Mouse (Mus musculus): ENCODE data around the gene Veph1.

Veph1 gene

DNA sequence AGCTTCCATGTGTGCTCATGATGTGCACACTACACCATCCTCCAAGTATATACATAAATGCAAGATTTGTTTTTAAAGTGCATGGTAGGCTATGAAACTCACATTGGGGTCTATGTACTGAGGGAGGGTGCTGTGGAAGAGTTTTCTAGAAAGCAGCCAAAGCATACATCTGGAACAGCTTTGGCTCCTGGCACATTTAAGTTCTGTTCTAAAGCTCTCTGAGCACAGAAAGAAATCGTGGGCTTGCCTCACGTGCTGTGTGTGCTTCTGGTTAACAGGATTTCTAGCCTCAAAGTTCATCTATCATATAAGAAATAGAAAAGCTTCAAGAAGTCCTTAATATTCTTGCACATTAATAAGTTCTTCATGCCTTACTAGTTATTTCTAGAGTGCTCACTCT lies 204.9 kb downstream of the Veph1 start:
- no peak for DNase-seq

DNA sequence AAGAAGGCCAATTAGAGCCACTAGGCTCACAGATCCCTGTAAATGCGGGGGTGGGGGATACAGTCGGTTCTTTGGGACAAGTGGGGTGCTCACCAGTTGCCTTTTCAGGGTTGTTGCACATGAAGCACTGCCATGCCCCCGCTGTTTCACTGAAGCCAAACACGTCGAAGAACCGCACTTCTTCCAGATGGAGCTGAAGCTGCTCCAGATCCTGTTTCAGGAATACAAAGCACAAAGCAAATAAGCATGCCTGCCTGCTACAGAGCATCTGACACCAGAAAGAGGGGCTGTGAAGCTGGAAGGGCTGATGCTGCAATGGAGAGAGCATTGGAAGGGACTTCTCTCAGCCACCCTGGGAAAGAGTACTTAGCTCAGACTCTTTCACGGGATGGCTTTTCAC lies 209.0 kb downstream of the Veph1 start:
- DNase-seq: no peak

DNA sequence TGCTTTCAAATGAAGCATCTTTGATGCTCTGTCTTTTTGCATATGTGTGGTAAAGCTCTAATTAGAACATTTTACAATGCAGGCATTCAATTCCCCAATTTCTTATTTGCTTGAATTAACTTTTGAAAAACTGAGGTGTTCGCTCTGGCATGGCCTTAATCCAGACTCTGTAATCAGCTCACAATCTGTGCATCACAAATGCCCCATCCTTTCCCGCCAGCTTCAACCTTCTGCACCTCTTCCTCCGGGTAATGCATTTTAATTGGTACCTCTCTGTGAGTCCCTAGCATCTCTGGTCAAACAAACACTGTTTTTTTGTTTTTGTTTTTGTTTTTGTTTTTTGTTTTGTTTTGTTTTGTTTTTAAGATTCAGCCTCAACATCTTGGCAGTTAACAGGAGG lies 212.8 kb downstream of the Veph1 start:
- no peak for DNase-seq

DNA sequence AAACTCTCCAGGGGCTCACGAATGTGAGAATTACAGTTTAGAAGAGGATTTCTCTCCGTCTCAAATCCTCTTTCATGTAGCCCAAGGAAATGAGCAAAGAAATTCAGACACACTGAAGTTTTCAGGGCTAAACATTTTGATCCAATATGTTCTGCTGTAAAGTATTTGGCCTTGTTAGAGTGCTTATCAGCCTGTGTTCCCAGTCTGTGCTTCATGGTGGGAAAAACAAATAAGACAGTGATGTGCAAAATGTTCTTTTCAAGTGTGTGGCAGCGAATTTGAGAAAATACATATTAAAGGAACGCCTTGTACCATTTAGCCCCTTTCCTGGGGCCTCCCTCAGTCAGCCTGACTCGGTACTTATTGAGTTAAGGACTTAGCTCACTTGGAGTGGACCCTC lies 213.2 kb downstream of the Veph1 start:
- DNase-seq: no peak

DNA sequence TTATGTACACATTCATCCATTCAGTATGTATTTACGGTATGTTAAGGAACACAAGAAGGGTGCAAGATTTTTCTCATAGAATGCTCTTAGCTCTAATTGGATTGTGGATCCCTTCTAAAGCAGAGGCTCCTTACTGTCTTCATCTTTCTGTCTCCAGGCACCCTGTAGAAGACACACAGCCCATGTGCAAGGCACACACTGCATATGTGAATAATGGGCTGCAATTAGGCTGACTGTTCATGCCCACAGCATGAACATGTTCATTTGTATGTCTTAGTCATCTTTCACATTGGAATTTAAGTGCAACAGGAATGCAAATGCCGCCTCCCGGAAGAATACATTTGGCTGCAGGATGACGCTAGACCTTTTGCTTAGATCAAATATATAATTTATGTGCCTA lies 213.7 kb downstream of the Veph1 start:
- DNase-seq: no peak

DNA sequence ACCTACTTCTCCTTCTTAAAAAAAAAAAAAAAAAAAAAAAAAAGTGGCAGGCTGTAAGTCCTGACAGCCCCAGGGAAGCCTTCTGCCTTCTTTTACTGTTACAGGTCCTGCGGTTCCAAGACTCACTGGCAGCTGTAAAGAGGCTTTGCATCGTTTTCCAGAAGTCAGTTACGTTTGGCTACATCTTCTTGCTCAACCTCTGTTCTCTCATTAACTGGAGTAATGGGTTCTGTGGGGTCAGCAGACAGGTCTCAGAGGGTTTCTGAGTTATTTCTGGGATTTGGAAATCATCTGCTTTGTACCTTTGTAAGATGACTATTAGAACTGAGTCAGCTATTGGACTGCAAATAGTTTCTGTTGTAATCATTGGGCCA lies 215.3 kb downstream of the Veph1 start:
- DNase-seq: peak; percentile 29

DNA sequence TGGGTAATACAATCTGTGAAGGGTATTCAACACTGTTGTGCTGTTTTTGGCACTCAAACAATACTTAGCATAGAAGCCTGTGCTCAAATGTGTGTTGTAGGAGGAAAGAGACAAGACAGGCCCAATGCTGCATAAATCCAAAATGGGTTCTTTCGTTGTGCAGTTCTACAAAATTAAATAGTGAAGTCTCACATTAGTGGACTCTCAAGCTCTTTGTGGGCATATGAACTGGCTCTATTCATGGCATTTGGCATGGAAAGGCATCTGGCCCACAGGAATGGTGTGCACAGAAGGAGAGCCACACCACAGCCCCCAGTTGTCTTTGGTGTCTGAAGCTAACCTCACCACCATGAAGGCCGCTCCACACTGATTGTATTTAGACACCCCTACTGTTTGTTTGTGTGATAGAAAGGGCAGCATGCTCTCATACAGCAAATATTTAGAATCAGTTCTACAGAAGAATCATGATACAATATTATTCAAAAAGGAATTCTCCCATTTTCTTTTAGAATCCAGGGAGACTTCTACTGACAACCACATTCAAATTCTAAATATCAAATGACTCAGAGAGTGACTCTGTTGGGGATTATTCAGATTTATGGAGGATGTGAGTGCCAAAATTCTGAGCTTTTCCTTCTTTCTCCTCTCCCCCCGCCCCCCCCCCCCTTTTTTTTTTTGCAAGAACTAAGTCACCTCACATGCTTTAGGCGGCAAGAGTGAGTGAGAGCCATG lies 215.8 kb downstream of the Veph1 start:
- no peak for DNase-seq

DNA sequence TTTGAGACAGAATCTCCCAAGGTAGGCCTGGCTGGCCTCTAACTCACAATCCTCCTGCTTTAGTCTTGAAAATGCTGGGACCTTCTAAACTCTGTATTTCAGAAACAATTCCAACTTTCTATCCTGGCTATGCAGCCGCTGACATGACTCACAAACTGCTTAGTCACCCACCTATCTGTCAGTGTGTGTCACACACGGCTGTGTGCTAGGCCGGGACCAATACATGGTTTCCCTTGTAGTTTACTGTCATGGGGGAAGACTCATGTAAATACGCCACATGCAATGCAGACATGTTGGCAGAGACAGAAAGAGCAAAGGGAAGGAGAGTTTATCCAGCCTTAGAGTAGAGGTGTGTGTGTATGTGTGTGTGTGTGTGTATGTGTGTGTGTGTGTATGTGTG lies 216.8 kb downstream of the Veph1 start:
- DNase-seq: no peak

DNA sequence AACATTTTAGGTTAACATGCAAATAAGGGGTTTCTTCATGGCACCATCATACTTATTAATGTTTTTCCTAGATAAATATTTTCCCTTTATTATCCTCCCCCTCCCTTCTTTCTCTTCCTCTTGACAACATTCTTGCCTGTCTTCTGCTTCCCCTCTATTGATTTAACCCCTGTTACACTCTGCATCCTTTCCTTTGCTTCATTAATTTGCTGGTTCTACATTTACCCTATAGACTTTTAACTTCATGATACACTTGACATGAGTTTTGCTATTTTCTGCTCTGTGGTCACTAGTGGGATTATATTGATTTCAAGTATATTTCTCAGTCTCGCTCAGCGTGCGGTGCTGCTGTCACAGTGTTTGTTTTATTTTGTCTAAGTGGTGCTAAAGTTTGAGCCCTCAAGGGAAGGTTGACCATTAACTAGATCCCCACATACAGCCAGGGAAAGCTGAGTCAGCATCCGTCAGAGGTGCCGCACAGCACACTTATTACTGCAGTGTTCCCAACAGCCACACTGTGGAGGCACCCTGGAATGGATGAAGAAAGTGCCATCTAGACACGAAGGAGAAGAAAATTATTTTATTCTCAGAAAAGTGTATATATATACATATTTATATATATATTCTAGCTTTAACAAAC lies 217.6 kb downstream of the Veph1 start:
- no peak for DNase-seq

DNA sequence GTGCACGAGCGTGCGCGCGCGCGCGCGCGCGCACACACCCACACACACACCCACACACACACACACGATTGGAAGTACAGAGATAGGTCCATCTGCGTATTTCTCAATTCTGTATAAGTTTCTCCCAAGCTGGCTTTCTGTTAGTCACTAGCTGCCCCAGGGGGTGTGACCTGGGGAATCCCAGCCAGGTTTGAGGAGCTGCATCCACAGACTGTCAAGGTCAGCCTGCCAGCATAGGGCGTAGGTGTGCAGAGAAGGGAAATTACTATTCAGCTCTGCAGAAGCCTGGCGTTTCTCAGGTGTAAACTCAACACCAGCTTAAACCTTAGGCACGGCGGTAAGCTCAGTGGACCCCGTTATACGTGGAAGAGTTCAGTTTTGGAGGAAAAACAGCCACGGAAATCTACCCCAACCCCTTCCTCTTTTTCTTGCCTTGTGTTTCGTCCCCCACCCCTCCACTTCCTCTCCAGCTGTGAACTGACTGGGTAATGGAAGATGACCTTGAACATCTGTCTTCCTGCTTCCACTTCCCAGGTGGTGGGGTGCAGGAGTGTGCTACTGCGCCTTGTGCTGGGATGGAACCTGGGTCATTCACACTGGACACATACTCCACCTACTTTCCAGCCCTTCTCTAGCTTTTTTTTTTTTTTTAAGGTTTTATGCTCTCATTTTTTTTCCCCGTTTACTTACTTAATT lies 218.5 kb downstream of the Veph1 start:
- no peak for DNase-seq

DNA sequence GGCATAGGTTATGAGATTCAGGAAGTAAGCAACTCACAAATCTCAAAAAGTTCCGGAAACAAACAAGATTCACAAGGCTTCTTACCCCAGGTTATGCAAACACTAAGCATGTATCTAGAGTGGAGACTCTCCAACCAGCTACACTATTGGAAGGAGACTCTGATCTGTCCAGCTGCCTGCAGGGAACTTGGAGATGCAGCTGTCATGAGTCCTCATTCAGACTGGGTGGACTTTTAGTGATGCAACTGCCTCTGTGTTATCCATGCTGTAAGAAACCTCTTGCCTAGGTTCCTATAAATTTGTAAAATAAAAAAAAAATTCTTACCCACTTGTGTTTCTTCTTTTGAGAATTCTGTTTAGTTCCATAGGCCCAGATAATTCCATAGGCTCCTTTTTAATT lies 226.4 kb downstream of the Veph1 start:
- no peak for DNase-seq

DNA sequence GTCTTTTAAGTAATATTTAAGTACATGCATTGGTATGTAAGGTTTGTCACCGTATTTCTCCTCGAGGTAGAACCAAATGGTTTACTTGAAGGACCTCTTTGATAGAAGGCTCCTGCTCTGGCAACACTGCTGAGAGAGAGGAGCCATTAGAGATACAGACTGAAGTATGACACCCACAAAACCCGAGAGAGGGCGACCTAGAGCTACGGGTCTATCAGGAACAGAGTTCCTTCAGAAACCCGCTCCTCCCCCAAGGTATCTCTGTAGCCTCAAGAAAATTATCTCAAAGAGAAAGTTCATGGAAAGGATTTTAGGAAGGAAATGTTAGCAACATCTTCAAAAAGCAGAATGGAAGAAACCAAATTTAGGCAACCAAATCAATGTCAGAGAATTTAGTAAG lies 232.8 kb downstream of the Veph1 start:
- no peak for DNase-seq

DNA sequence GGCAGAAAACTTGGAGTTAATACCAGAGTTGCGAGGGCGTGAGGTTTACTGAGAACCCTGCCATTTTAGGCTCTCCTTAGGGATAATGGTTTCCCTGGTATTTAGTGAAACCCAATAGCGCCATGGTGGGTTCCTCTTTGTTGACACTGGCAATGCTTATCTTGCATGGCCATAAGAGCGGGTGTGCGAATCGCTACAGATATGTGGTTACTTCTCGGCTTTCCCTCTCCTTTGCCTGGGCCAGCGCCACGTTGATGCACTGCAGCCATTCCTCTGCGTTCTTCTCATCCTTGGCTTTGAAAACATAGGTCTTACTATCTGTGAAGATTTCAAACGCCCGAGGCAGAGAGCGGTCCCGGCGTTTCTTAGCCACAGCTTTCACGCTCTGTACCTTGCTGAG lies 239.7 kb downstream of the Veph1 start:
- no peak for DNase-seq

DNA sequence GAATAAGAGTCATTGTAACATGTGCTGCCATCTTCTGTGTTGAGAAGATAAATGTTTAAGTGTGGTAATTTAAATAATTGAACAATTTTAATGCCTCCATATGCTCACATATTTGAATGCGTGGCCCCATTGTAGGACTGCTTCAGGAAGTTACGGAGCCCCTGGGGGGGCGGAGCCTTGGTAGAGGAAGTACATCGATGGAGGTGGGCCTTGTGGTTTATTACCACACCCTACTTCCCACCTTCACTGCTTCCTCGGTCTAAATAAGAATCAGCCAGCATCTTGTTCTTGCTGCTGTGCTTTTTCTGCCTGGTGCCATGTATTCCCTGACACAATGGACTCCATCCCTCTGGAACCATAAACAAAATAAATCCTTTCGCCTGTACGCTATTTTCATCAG lies 241.0 kb downstream of the Veph1 start:
- DNase-seq: no peak

DNA sequence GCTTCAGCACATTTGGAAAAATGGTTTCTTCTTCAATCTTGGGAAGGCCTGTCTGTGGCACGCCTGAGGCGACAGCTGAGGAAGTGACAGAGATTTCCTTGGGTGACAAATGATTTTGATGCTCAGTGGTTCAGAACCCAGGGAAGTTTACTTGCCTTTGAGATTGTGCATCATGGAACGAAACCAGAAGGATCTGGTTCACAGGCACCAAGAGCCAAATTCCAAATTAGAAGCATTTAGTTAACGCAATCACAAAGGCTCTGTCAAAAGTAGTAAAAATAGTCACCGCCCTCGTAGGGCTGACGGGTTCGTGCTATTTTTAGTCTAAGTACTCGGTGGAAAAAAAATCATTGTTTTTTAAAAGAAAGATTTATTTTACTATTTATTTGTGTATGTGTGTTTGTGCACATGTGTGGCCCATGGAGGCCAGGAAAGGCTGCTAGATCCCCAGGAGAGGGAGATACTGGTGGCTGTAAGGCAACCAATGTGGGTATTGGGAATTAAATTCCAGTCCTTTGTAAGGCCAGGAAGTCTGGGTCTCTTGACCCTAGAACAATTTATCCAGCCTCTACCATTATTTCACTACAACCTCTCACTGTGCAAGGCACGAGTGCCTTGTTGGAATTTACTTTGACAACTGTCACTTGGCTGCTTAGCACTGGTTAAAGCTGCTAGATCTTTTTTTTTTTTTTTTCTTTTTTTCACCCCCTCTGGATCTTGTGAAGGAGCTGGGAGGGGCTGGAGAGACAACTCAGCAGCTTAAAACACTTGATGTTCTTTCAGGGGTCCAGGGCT lies 246.3 kb downstream of the Veph1 start:
- peak; percentile 23 for DNase-seq

DNA sequence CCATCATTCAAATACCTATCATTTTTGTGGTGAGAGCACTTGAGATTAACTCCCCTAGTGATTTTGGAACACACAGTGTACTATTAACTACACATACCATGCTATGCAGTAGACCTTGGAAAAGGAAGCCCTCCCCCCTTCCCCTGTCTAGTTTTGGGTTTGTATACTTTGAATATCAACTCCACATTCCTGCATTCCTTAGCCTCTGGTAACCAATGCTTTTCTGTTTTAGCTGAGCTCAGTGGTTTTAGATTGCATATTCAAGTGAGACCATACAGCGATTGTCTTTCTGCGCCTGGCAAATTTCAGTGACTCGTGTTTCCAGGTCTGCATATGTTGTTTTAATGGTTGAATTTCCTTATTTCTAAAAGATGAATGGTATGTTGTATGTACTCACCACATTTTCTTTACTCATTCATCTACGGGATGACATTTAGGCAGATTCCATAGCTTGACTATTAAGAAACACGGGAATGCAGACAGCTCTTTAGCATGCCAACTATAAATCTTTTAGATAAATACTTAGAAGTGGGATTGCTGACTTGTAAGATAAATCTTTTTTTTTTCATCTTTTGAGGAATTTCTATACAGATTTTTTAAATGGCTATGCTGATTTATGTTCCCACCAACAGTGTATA lies 255.7 kb downstream of the Veph1 start:
- no peak for DNase-seq

DNA sequence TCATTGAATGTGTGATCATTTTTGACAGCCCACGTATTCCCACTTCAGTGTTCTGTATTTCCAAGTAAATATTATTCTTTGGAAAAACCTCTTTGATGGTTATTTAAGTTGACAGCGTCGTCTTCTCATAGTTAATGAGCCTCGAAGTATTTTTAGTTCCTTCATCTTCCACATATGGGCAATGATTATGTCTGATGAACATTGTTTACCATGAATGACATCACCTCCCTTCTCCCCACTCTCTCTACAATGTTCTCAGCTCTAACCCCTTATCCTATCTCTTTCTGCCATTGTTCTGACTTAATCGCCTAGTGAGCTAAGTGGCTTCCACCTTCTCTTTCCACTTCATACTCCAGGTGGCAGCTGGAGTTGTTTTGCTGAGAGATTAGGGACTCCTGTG lies 261.4 kb downstream of the Veph1 start:
- DNase-seq: peak; percentile 67

DNA sequence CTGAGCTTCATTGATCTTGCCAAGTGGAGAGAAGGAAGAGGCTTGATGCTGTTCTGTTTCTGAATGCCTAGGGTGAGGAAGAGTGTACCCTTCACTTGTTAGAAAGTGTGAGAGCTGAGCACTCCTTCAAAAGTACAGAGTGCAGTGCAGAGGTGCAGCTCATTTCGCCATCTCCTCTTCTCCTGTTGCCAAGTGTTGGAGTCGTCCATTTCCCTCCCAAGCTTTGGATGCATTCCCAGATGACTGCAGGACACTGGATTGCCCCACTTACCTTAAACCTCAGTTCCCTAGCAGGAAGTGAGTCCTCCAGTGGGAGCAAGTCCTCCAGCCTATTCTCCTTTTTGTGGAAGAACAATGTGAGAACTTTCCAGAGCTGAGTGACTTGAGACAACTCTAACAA lies 263.3 kb downstream of the Veph1 start:
- DNase-seq: no peak

DNA sequence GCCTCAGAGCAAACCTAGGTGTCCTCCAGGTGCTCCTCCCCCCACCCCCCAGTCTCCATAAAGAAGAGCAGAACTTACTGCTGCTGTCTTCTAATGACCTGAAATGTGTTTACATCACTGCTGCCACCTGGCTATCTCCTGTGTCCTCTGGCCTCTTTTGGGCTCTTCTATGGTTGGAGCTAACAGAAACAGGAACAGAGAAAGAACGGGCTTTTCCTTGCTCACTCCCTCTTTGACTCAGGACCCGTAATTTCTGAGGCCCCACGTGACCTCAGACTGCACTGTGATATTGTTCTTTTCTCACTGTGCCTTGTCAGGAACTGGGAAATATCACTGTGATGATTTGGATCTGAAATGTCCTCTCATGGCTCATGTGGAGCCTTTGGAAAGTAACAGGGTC lies 271.2 kb downstream of the Veph1 start:
- no peak for DNase-seq

DNA sequence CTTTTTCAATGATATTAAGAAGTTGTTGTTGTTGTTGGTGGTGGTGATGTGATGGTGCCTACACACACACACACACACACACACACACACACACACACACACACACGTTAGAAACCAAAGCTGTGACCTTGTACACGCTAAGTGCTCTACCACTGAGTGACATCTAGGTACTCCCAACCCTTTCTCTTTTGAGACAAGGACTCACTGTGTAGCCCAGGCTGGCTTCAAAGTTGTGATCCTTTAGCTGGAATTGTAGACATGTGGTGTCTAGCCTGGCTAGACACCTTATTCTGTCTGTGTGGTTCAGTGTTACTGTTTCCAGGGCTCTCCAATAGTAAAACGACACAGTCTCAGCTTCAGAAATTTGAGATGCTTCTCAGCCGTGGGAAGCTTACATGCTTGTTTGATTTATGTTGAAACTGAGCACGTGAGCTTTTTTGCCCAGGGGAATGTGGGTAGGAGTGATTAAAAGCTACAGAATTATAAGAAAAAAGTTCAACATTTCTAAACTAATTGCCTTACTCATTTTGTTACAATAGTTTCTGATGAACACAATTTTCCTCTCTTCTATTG lies 272.3 kb downstream of the Veph1 start:
- DNase-seq: no peak

DNA sequence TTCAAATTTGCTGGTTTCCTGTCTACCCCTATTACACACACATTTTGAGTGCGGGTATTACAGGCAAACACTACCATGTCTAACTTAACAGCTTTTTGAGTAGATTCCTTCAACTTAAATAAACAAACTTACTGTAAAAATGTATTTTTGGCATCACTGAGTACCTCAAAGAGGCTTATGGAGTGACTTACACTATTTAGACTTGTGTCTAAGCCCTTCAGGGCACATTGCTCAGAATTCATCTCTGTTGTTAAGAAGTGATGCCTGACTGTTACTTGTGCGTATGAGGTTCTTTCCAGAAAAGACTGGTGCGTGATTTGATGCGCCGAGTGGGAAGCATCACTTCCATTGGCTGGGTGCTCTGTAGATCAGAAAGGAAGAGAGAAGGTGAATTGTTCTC lies 277.5 kb downstream of the Veph1 start:
- no peak for DNase-seq

DNA sequence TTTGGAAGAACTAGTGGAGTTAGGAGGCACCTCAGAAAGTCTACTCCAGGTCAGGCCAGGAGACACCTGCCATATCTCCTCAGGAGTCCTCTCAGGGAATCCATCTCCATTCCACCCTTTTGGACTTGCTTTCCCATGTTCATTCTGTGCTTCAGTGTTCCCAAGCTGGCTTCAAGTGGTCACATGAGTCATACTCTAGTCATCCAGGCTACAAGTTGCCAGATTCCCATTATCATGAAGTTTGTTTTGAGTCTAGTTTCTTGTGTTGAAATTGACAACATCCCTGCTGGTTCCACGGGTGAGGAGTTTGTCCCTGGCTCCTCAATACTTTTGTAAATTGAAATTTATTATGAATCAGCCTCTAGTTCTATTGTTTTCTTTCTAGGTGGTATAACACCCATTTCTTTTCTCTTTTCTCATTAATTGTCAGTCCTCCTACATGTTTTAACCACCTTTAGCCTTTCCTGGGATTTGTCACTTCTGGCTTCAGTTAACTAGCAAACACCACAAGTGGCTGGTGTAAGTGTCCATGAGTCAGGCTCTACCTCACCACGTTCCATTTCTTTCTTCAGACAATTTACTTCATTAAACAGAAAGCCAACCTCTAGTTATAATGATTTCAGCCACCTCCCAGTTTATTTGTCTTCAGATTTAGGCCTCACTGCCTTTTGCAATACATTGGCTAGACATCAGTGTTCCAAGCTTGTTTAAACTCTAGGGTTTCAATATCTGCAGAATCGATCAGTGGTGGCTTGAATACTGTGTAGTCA lies 288.8 kb downstream of the Veph1 start:
- DNase-seq: no peak
